Mouse (Mus musculus): ENCODE data around the gene Agrp. TPM values are rescaled to one million over a fixed set of nuclear protein-coding genes. Genes with fewer than 3 reads are reported as not detected.
A peak's percentile ranks its signal among the peaks of the same experiment; 100 is the strongest.
"Not testable (repeated sequence)": the region's sequence is repeated elsewhere in the genome, so short reads cannot be mapped to it uniquely, and the experiment has no call there.

Agrp gene
- total RNA-seq, 4 experiments from 2014 or later = not detected

GRCm38 (mm10) chr8:105602540-105602939, 34.7 kb downstream of the Agrp start:
- not testable (repeated sequence) for DNase-seq (ENCODE audit: low spot score in 2 of 2)

- no peak for DNase-seq (ENCODE audit: low spot score in 2 of 2)
Observed at GRCm38 (mm10) chr8:105601301-105601700, 35.9 kb downstream of the Agrp start.

- no peak for DNase-seq (ENCODE audit: low spot score in 2 of 2)
Observed at GRCm38 (mm10) chr8:105598777-105599176, 38.4 kb downstream of the Agrp start.

GRCm38 (mm10) chr8:105596362-105597034, 40.7 kb downstream of the Agrp start:
- no peak for DNase-seq (ENCODE audit: low spot score in 2 of 2)

GRCm38 (mm10) chr8:105594451-105595242, 42.5 kb downstream of the Agrp start:
- DNase-seq (ENCODE audit: low spot score in 2 of 2) = no peak

GRCm38 (mm10) chr8:105593859-105594258, 43.3 kb downstream of the Agrp start:
- DNase-seq (ENCODE audit: low spot score in 2 of 2) = no peak

GRCm38 (mm10) chr8:105592431-105592830, 44.8 kb downstream of the Agrp start:
- no peak for DNase-seq (ENCODE audit: low spot score in 2 of 2)

GRCm38 (mm10) chr8:105579719-105580118, 57.5 kb downstream of the Agrp start:
- no peak for DNase-seq (ENCODE audit: low spot score in 2 of 2)

- no peak for DNase-seq (ENCODE audit: low spot score in 2 of 2)
Observed at GRCm38 (mm10) chr8:105575538-105575937, 61.7 kb downstream of the Agrp start.

- no peak for DNase-seq (ENCODE audit: low spot score in 2 of 2)
Observed at GRCm38 (mm10) chr8:105574741-105575140, 62.5 kb downstream of the Agrp start.

- DNase-seq (ENCODE audit: low spot score in 2 of 2) = no peak
Observed at GRCm38 (mm10) chr8:105573427-105573826, 63.8 kb downstream of the Agrp start.

- peak in 1 of 2 experiments; percentile 51 for DNase-seq (ENCODE audit: low spot score in 2 of 2)
Observed at GRCm38 (mm10) chr8:105571810-105572209, 65.4 kb downstream of the Agrp start.

- DNase-seq (ENCODE audit: low spot score in 2 of 2) = no peak
Observed at GRCm38 (mm10) chr8:105566703-105567595, 70.2 kb downstream of the Agrp start.

- peak; percentile 96 to 100 for DNase-seq (ENCODE audit: low spot score in 2 of 2)
Observed at GRCm38 (mm10) chr8:105565952-105566702, 71.1 kb downstream of the Agrp start, which contains the start of gene Atp6v0d1. Atp6v0d1 (minus strand) TSS chr8:105566047.

- peak in 1 of 2 experiments; percentile 57 for DNase-seq (ENCODE audit: low spot score in 2 of 2)
Observed at GRCm38 (mm10) chr8:105565401-105565881, 71.8 kb downstream of the Agrp start.

- not testable (repeated sequence) for DNase-seq (ENCODE audit: low spot score in 2 of 2)
Observed at GRCm38 (mm10) chr8:105564573-105565229, 72.5 kb downstream of the Agrp start.

GRCm38 (mm10) chr8:105563871-105564270, 73.3 kb downstream of the Agrp start:
- DNase-seq (ENCODE audit: low spot score in 2 of 2) = no peak

GRCm38 (mm10) chr8:105562863-105563262, 74.3 kb downstream of the Agrp start:
- DNase-seq (ENCODE audit: low spot score in 2 of 2) = no peak

GRCm38 (mm10) chr8:105555230-105555629, 82.0 kb downstream of the Agrp start:
- DNase-seq (ENCODE audit: low spot score in 2 of 2) = no peak

- DNase-seq (ENCODE audit: low spot score in 2 of 2) = no peak
Observed at GRCm38 (mm10) chr8:105554087-105554486, 83.1 kb downstream of the Agrp start.
